Mouse (Mus musculus): ENCODE results near the gene Plch2. TPM values are rescaled to one million over a fixed set of nuclear protein-coding genes. Genes with fewer than 3 reads are reported as not detected.

Plch2 gene
- polyA plus RNA-seq, 2 experiments = 10.6 to 11.4 TPM

- WGBS = 90% methylated on average over 5 of the region's 5 CpGs
- H3K4me3 ChIP-seq (replicated peaks; ENCODE audit: low read length) = no peak overlapping the region
- TF ChIP-seq POLR2A (IDR thresholded peaks at IDR 0.05; ENCODE audit: borderline replicate concordance, extremely low read depth, insufficient read depth, insufficient read length) = no peak
- H3K36me3 ChIP-seq (ENCODE audit: control insufficient read depth, insufficient read depth, low read length) = peaks cover 18% of the 10 kb centered on the region
- no peaks in the 10 kb centered on the region for H3K9me3 ChIP-seq (ENCODE audit: control insufficient read depth, low read length)
- no peaks in the 10 kb centered on the region for H3K27me3 ChIP-seq (ENCODE audit: control insufficient read depth, insufficient read depth, low read length)
- no peak overlapping the region for H3K9ac ChIP-seq (ENCODE audit: low read depth, low read length, severe bottlenecking)
- no peak for DNase-seq (ENCODE audit: low spot score)
- H3K4me2 ChIP-seq (replicated peaks; ENCODE audit: low read depth, low read length, severe bottlenecking) = no peak overlapping the region
- H3K27ac ChIP-seq (replicated peaks; ENCODE audit: low read depth, low read length) = no peak overlapping the region
- no peak for ATAC-seq (ENCODE audit: low FRiP score, low read depth)
- H3K4me1 ChIP-seq (ENCODE audit: control insufficient read depth, insufficient read depth, low read length) = peaks cover 18% of the 10 kb centered on the region
These were observed 32.7 kb upstream of the Plch2 start for GRCm38 (mm10) chr4:155089241-155089640.

DNA sequence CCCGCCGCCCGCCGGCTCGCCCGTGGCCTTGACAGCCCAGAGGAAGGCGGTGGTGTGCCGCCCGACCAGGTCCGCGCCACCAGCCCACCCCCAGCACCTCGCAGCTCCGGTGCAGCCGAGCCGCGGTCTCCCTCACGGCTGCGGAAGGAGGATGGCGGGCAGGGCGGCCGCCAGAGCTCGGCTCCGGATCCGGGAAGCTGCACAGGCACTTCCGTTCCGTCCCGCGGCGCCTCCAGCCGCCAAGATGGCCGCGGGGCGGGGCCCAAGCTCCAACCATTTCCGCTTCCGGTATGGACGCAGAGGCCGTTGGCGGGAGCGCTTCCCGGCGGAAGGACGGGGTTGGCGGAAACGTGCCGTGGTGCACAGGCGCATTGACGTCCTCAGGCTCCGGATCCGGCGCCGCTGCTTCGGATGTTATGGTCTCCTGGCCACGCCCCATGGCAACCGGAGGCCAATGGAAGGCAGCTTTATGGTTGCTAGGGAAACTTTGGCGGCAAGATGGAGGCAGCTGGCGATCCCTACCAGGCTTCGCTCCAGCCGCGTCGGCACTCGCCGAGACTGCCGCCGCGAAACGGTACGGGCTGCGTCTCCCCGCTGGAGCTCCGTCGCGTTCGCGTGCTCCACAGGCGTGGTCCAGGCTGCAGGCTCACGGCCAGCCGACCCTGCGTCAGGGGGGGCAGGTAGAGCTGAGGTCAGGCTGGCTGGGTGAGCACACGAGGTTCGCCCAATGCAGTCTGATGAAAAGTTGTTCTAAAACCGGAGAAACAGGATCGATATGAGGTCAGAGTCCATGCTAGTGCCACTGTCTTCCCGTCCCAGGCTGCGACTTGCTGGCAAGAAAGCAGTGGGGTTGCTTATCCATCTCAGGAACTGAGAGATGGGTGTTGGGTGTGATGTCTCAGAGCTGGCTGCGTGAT, 29.8 kb upstream of the Plch2 start, which contains the start of the genes Rer1 and Morn1:
Rer1 (minus strand) TSS at position 275 of the 917 bp plus-strand sequence.
Morn1 (plus strand) TSS at position 470 of the 917 bp plus-strand sequence.
- H3K9me3 ChIP-seq (ENCODE audit: control insufficient read depth, low read length) = no peaks in the 10 kb centered on the region
- peaks cover 37% of the 10 kb centered on the region for H3K36me3 ChIP-seq (ENCODE audit: control insufficient read depth, insufficient read depth, low read length)
- DNase-seq (ENCODE audit: low spot score) (peak; percentile 99), ATAC-seq (ENCODE audit: low FRiP score, low read depth) (peak; percentile 98)
- H3K27ac ChIP-seq (replicated peaks; ENCODE audit: low read depth, low read length) = peak within 1 kb of the TSS; percentile 91
- H3K4me1 ChIP-seq (ENCODE audit: control insufficient read depth, insufficient read depth, low read length) = peaks cover 18% of the 10 kb centered on the region
- peak within 1 kb of the TSS; percentile 95 for H3K4me2 ChIP-seq (replicated peaks; ENCODE audit: low read depth, low read length, severe bottlenecking)
- no peaks in the 10 kb centered on the region for H3K27me3 ChIP-seq (ENCODE audit: control insufficient read depth, insufficient read depth, low read length)
- under 1% methylated on average over 64 of the region's 85 CpGs for WGBS
- H3K4me3 ChIP-seq (replicated peaks; ENCODE audit: low read length) = peak within 1 kb of the TSS; percentile 92
- TF ChIP-seq POLR2A (IDR thresholded peaks at IDR 0.05; ENCODE audit: borderline replicate concordance, extremely low read depth, insufficient read depth, insufficient read length) = peak; percentile 47; the same call in 1 of the 2 replicates
- peak within 1 kb of the TSS; percentile 91 for H3K9ac ChIP-seq (ENCODE audit: low read depth, low read length, severe bottlenecking)

GRCm38 (mm10) chr4:155085206-155086107, 28.9 kb upstream of the Plch2 start:
- 7% methylated on average over 30 of the region's 35 CpGs for WGBS
- ATAC-seq (ENCODE audit: low FRiP score, low read depth) (peak; percentile 53; the same call in 1 of the 2 replicates), DNase-seq (ENCODE audit: low spot score) (no peak)
- TF ChIP-seq POLR2A (IDR thresholded peaks at IDR 0.05; ENCODE audit: borderline replicate concordance, extremely low read depth, insufficient read depth, insufficient read length) = no peak
- peaks cover 38% of the 10 kb centered on the region for H3K36me3 ChIP-seq (ENCODE audit: control insufficient read depth, insufficient read depth, low read length)
- H3K27me3 ChIP-seq (ENCODE audit: control insufficient read depth, insufficient read depth, low read length) = no peaks in the 10 kb centered on the region
- no peaks in the 10 kb centered on the region for H3K9me3 ChIP-seq (ENCODE audit: control insufficient read depth, low read length)
- H3K4me3 ChIP-seq (replicated peaks; ENCODE audit: low read length) = peak overlapping the region; percentile 92
- H3K4me2 ChIP-seq (replicated peaks; ENCODE audit: low read depth, low read length, severe bottlenecking) = peak overlapping the region; percentile 83
- peak overlapping the region; percentile 91 for H3K9ac ChIP-seq (ENCODE audit: low read depth, low read length, severe bottlenecking)
- peaks cover 18% of the 10 kb centered on the region for H3K4me1 ChIP-seq (ENCODE audit: control insufficient read depth, insufficient read depth, low read length)
- peak overlapping the region; percentile 91 for H3K27ac ChIP-seq (replicated peaks; ENCODE audit: low read depth, low read length)

DNA sequence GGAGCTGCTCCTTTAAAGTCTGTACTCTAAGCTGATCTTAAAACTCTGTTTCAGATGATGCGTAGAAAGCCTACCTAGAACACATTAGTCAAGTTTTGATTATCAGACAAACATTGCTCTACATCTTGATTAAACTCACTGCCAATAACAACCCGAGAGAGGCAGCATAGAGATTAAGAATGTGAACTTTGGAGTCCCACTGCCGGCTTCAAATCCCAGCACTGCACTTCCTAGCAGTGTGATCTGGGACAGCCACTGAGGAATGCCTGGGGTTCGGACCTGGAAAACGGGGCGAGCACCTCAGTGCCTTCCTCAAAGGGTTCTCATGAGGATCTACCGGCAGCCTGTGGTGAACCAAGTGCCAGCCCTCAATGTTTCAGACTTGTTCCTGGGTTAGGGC, 27.8 kb upstream of the Plch2 start:
- H3K4me2 ChIP-seq (replicated peaks; ENCODE audit: low read depth, low read length, severe bottlenecking) = 0 out of 2 replicates have a peak overlapping the region, but pooled peaks have one; percentile 83
- TF ChIP-seq POLR2A (IDR thresholded peaks at IDR 0.05; ENCODE audit: borderline replicate concordance, extremely low read depth, insufficient read depth, insufficient read length) = no peak
- H3K27me3 ChIP-seq (ENCODE audit: control insufficient read depth, insufficient read depth, low read length) = no peaks in the 10 kb centered on the region
- no peak for ATAC-seq (ENCODE audit: low FRiP score, low read depth)
- peaks cover 18% of the 10 kb centered on the region for H3K4me1 ChIP-seq (ENCODE audit: control insufficient read depth, insufficient read depth, low read length)
- peaks cover 45% of the 10 kb centered on the region for H3K36me3 ChIP-seq (ENCODE audit: control insufficient read depth, insufficient read depth, low read length)
- 94% methylated on average over 7 of the region's 7 CpGs for WGBS
- no peak overlapping the region for H3K27ac ChIP-seq (replicated peaks; ENCODE audit: low read depth, low read length)
- no peaks in the 10 kb centered on the region for H3K9me3 ChIP-seq (ENCODE audit: control insufficient read depth, low read length)
- H3K9ac ChIP-seq (ENCODE audit: low read depth, low read length, severe bottlenecking) = no peak overlapping the region
- no peak overlapping the region for H3K4me3 ChIP-seq (replicated peaks; ENCODE audit: low read length)
- DNase-seq (ENCODE audit: low spot score) = no peak

DNA sequence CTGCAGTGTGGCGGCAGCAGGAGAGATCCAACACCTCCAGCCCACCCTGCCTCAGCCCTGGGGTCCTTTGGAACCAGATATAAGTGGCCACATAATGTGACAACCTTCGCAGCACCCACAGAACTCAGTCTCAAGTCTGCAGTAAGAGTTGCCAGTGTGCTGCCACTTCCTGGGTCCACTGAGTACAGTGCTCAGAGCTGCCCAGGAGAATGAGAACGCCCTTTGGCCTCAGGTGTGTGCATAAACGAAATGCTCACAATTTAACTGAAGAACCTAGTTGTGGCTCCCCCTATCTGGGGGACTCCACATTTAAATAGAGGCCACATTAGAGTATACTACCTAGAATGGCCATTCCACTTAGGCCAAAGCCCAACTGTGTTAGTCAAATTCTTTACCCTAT, 27.0 kb upstream of the Plch2 start:
- no peaks in the 10 kb centered on the region for H3K27me3 ChIP-seq (ENCODE audit: control insufficient read depth, insufficient read depth, low read length)
- peaks cover 44% of the 10 kb centered on the region for H3K36me3 ChIP-seq (ENCODE audit: control insufficient read depth, insufficient read depth, low read length)
- WGBS = 88% methylated on average over 4 of the region's 4 CpGs
- peaks cover 18% of the 10 kb centered on the region for H3K4me1 ChIP-seq (ENCODE audit: control insufficient read depth, insufficient read depth, low read length)
- no peak overlapping the region for H3K4me2 ChIP-seq (replicated peaks; ENCODE audit: low read depth, low read length, severe bottlenecking)
- H3K27ac ChIP-seq (replicated peaks; ENCODE audit: low read depth, low read length) = no peak overlapping the region
- no peaks in the 10 kb centered on the region for H3K9me3 ChIP-seq (ENCODE audit: control insufficient read depth, low read length)
- ATAC-seq (ENCODE audit: low FRiP score, low read depth) (no peak), DNase-seq (ENCODE audit: low spot score) (no peak)
- H3K4me3 ChIP-seq (replicated peaks; ENCODE audit: low read length) = no peak overlapping the region
- no peak for TF ChIP-seq POLR2A (IDR thresholded peaks at IDR 0.05; ENCODE audit: borderline replicate concordance, extremely low read depth, insufficient read depth, insufficient read length)
- no peak overlapping the region for H3K9ac ChIP-seq (ENCODE audit: low read depth, low read length, severe bottlenecking)

Data from limb, embryonic 14.5 days (tissue).